17 mouse cellular contexts compared by ENCODE assay signal in the genomic region with DNA sequence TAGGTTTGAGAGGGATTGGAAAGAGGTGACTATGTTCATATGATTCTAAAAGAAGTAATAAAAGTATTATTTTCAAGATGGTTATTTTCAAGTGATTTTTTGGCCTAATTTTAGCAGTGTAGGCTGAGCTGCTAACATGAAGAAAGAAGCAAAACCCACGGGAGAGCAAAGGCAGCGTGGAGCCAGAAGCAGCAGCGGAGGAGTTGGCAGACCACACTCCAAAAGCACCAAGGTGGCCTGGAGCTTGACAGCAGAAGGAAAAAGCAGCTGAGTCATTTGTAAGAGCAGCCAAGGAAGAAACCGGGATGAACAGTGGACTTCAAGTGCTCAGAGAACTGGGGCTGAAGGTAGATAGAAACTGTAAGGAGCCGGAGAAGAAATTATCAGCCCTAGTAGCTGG. TPM values are rescaled to one million over a fixed set of nuclear protein-coding genes. Genes with fewer than 3 reads are reported as not detected.
DNase-seq lines count a peak whose midpoint lies in the region; ATAC-seq and TF ChIP-seq lines count a peak whose summit lies in the region.
"Had no signal": no experiment of that assay in that cellular context is flagged by ENCODE, and none has a peak within 500 bp of the region (broad histone marks: within the 10 kb centered on the region; RNA-seq: fewer than 3 reads in every experiment).

No protein-coding gene starts in this region.

- no peak overlapping the region for H3K9ac ChIP-seq in hindbrain, embryonic 14.5 days
- H3K9ac ChIP-seq: embryonic facial prominence, embryonic 13.5 days; heart, embryonic 15.5 days; liver, embryonic 15.5 days had no signal

- no peaks in the 10 kb centered on the region for H3K9me3 ChIP-seq in hindbrain, embryonic 14.5 days (ENCODE audit: control insufficient read depth, low read length)
- H3K9me3 ChIP-seq: embryonic facial prominence, embryonic 13.5 days; heart, embryonic 15.5 days; limb, embryonic 10.5 days; liver, embryonic 15.5 days had no signal

- TF ChIP-seq CTCF in gastrocnemius, adult 2 months (IDR thresholded peaks at IDR 0.05) = no peak

- H3K4me3 ChIP-seq in gastrocnemius, adult 2 months = no peak overlapping the region
- no peak overlapping the region for H3K4me3 ChIP-seq in hindbrain, embryonic 14.5 days (replicated peaks; ENCODE audit: low read length)
- H3K4me3 ChIP-seq: embryonic facial prominence, embryonic 13.5 days; heart, embryonic 15.5 days; limb, embryonic 10.5 days; liver, embryonic 15.5 days had no signal

- H3K4me1 ChIP-seq in hindbrain, embryonic 14.5 days (replicated peaks; ENCODE audit: control insufficient read depth, insufficient read depth, low read length) = no peaks in the 10 kb centered on the region
- H3K4me1 ChIP-seq: heart, embryonic 15.5 days; liver, embryonic 15.5 days had no signal

- H3K4me2 ChIP-seq in hindbrain, embryonic 14.5 days (replicated peaks) = no peak overlapping the region
- H3K4me2 ChIP-seq: embryonic facial prominence, embryonic 13.5 days; heart, embryonic 15.5 days; liver, embryonic 15.5 days had no signal

- WGBS in hindbrain, embryonic 14.5 days = 81% methylated on average over 5 of the region's 5 CpGs

- H3K27ac ChIP-seq in gastrocnemius, adult 2 months = no peak overlapping the region
- no peak overlapping the region for H3K27ac ChIP-seq in hindbrain, embryonic 14.5 days
- H3K27ac ChIP-seq: embryonic facial prominence, embryonic 13.5 days; heart, embryonic 15.5 days; limb, embryonic 10.5 days; liver, embryonic 15.5 days had no signal

- intact Hi-C loops in gastrocnemius, adult 2 months (cut with DNase I) = no loop called here

- no peak for ATAC-seq in hindbrain, embryonic 14.5 days (ENCODE audit: low FRiP score)
- ATAC-seq: forebrain, embryonic 16.5 days had no signal

- no peaks in the 10 kb centered on the region for H3K36me3 ChIP-seq in hindbrain, embryonic 14.5 days (replicated peaks; ENCODE audit: control insufficient read depth, insufficient read depth)
- H3K36me3 ChIP-seq: embryonic facial prominence, embryonic 13.5 days; heart, embryonic 15.5 days; limb, embryonic 10.5 days; liver, embryonic 15.5 days had no signal

- H3K27me3 ChIP-seq in hindbrain, embryonic 14.5 days (ENCODE audit: control insufficient read depth, insufficient read depth, low read length) = no peaks in the 10 kb centered on the region
- H3K27me3 ChIP-seq: CH12.LX; embryonic facial prominence, embryonic 13.5 days; heart, embryonic 15.5 days; liver, embryonic 15.5 days had no signal

- DNase-seq in gastrocnemius, adult 2 months = peak; percentile 32
- no peak for DNase-seq in gastrocnemius, adult 8-10 months (ENCODE audit: low spot score in 2 of 2)
- DNase-seq in 3134 (ENCODE audit: extremely low read depth, insufficient read length, low spot score) = peak; percentile 1
- DNase-seq in frontal cortex, adult 2 months (ENCODE audit: extremely low spot score in 1 of 2, low spot score in 1 of 2) = peak; percentile 34 to 68
- peak; percentile 15 to 30 for DNase-seq in left cerebral cortex, adult 9 months (ENCODE audit: low spot score in 2 of 2)
- no peak for DNase-seq in hindbrain, embryonic 14.5 days (ENCODE audit: low spot score)
- no peak for DNase-seq in layer of hippocampus, postnatal 25 days (ENCODE audit: extremely low spot score in 1 of 2, low spot score in 1 of 2)
- DNase-seq: cerebellum, adult 9-10 months; kidney, postnatal 25 days had no signal

RNA-seq across cellular contexts. Expression of gene Hdgfl1, which starts 55.9 kb away (rescaled TPM):
- not detected for total RNA-seq in gastrocnemius, adult 2 months (2021)
- total RNA-seq in gastrocnemius, adult 8-10 months (2022) = not detected
- polyA plus RNA-seq in frontal cortex, adult 2 months (2012; rRNA removed) = not detected in 2 replicates
- not detected in 2 replicates for polyA plus RNA-seq in hindbrain, embryonic 14.5 days (2014; fragmentation: Nextera tagmentation; extraction: Ambion mirVana)
- not detected for total RNA-seq in layer of hippocampus, postnatal 25 days (2021)
- total RNA-seq: CH12.LX had no signal
- polyA plus RNA-seq: embryonic facial prominence, embryonic 13.5 days; forebrain, embryonic 16.5 days; heart, embryonic 15.5 days; intestine, embryonic 14.5 days; limb, embryonic 10.5 days; liver, embryonic 15.5 days; thymus, postnatal 0 days had no signal

Comparison
In these comparisons a context has a peak if more than half of its experiments do, and no peak if none do; other contexts are left out.
1. DNase-seq: peak in gastrocnemius, adult 2 months (single experiment), 3134 (single experiment), frontal cortex, adult 2 months (2 of 2) and left cerebral cortex, adult 9 months (2 of 2); none in gastrocnemius, adult 8-10 months (0 of 2), hindbrain, embryonic 14.5 days (single experiment) and layer of hippocampus, postnatal 25 days (0 of 2).